Mouse (Mus musculus) heart, adult 2 months (tissue): Measurements from ENCODE around the gene Agtpbp1.
"Not testable (repeated sequence)": the region's sequence is repeated elsewhere in the genome, so short reads cannot be mapped to it uniquely, and the experiment has no call there.

Experiments used
- CTCF ChIP-seq: fragments of 200-600 bp; IDR thresholded peaks from 2 replicates; pipeline ENCODE4 v1.8.1; 2022; ENCODE audit warnings: antibody characterized with exemption, mild to moderate bottlenecking, moderate library complexity
- POLR2A ChIP-seq: fragments of 200-500 bp; IDR thresholded peaks from 2 replicates; pipeline ENCODE4 v1.6.1; 2011; ENCODE audit warnings: mild to moderate bottlenecking, low read depth, low read length, control low read depth; ENCODE audit not compliant: insufficient read depth

DNA sequence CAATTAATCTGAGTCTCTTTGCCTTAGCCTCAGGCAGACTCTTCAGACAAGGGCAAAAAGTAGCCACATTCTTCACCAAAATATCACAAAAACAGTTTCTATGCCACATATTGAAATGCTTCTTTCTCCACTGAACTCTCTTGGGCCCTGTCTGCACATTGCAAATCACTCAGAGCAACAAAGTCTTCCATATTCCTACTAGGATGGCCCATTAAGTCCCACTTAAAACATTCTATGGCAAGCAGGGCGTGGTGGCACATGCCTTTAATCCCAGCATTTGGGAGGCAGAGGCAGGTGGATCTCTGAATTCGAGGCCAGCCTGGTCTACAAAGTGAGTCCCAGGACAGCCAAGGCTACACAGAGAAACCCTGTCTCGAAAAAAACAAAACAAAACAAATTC, 7.0 kb upstream of the Agtpbp1 start:
- TF ChIP-seq CTCF, POLR2A: not testable (repeated sequence)
